15 mouse cellular contexts compared by ENCODE assay signal in genomic region chr2:164906071-164906470, GRCm38 (mm10). TPM values are rescaled to one million over a fixed set of nuclear protein-coding genes. Genes with fewer than 3 reads are reported as not detected.
A peak's percentile ranks its signal among the peaks of the same experiment; 100 is the strongest.
DNase-seq lines count a peak whose midpoint lies in the region; ATAC-seq and TF ChIP-seq lines count a peak whose summit lies in the region.
"Had no signal": no experiment of that assay in that cellular context is flagged by ENCODE, and none has a peak within 500 bp of the region (broad histone marks: within the 10 kb centered on the region; RNA-seq: fewer than 3 reads in every experiment).

No protein-coding gene starts in this region.

- intact Hi-C loops in heart, postnatal 10 days (cut with DNase I): no loop called here

- peak; percentile 90 for DNase-seq in heart, adult 11 months
- no peak for DNase-seq in heart, postnatal 10 days
- DNase-seq in liver, postnatal 0 days: no peak
- no peak for DNase-seq in liver, embryonic 11.5 days (ENCODE audit: low spot score)
- DNase-seq in ES-CJ7 (ENCODE audit: low read depth, low spot score): peak; percentile 63
- DNase-seq in naive thymus-derived CD4-positive, alpha-beta T cell, adult 2 months (ENCODE audit: low read depth): peak; percentile 43
- DNase-seq in urinary bladder, postnatal 4 days (ENCODE audit: low spot score in 2 of 2): no peak
- DNase-seq in heart, adult 9 months (ENCODE audit: low spot score in 2 of 2): no peak
- DNase-seq: cerebellum, adult 9-10 months; retina, postnatal 1 day; thymus, adult 18-20 months had no signal

- H3K9ac ChIP-seq in liver, postnatal 0 days (replicated peaks): no peak overlapping the region
- H3K9ac ChIP-seq in liver, embryonic 11.5 days (ENCODE audit: low read depth, low read length): no peak overlapping the region
- H3K9ac ChIP-seq: midbrain, embryonic 13.5 days; neural tube, embryonic 13.5 days had no signal

- peaks cover 77% of the 10 kb centered on the region for H3K36me3 ChIP-seq in liver, postnatal 0 days (replicated peaks; ENCODE audit: insufficient read depth, low read length)
- H3K36me3 ChIP-seq in liver, embryonic 11.5 days (ENCODE audit: control insufficient read depth, insufficient read depth, low read length): peaks cover 69% of the 10 kb centered on the region

- 95% methylated on average over 4 of the region's 4 CpGs for WGBS in liver, postnatal 0 days (ENCODE audit: insufficient replicate concordance)
- 98% methylated on average over 4 of the region's 4 CpGs for WGBS in liver, embryonic 11.5 days

- H3K4me1 ChIP-seq in liver, postnatal 0 days (ENCODE audit: insufficient read depth): peaks cover 15% of the 10 kb centered on the region
- H3K4me1 ChIP-seq in liver, embryonic 11.5 days (replicated peaks; ENCODE audit: control insufficient read depth, insufficient read depth, low read length): peaks cover 14% of the 10 kb centered on the region

- no peak overlapping the region for H3K4me3 ChIP-seq in liver, postnatal 0 days (ENCODE audit: low read depth, low read length)
- no peak overlapping the region for H3K4me3 ChIP-seq in liver, embryonic 11.5 days (ENCODE audit: low read depth, low read length)
- H3K4me3 ChIP-seq: heart, embryonic 10.5 days; limb, embryonic 10.5 days; midbrain, embryonic 13.5 days; neural tube, embryonic 13.5 days had no signal

- TF ChIP-seq CTCF in liver, postnatal 0 days (IDR thresholded peaks at IDR 0.05; ENCODE audit: low read depth): peak; percentile 48

- no peak for TF ChIP-seq EP300 in liver, postnatal 0 days (IDR thresholded peaks at IDR 0.05; ENCODE audit: low read depth)

- H3K27ac ChIP-seq in liver, postnatal 0 days (ENCODE audit: low read depth): no peak overlapping the region
- no peak overlapping the region for H3K27ac ChIP-seq in liver, embryonic 11.5 days (ENCODE audit: low read depth, low read length)
- H3K27ac ChIP-seq: heart, embryonic 10.5 days; limb, embryonic 10.5 days; midbrain, embryonic 13.5 days; neural tube, embryonic 13.5 days had no signal

- ATAC-seq in liver, postnatal 0 days: no peak
- no peak for ATAC-seq in liver, embryonic 11.5 days (replicated peaks; ENCODE audit: low FRiP score)
- ATAC-seq: midbrain, embryonic 13.5 days had no signal

- peaks cover 4% of the 10 kb centered on the region; the same call in 1 of the 2 replicates for H3K9me3 ChIP-seq in liver, postnatal 0 days (ENCODE audit: low read length)
- H3K9me3 ChIP-seq in liver, embryonic 11.5 days (ENCODE audit: control insufficient read depth, low read length): peaks cover 5% of the 10 kb centered on the region
- H3K9me3 ChIP-seq: neural tube, embryonic 13.5 days had no signal

- no peaks in the 10 kb centered on the region for H3K27me3 ChIP-seq in liver, postnatal 0 days (ENCODE audit: insufficient read depth, low read length)
- no peaks in the 10 kb centered on the region for H3K27me3 ChIP-seq in liver, embryonic 11.5 days (replicated peaks; ENCODE audit: control insufficient read depth, insufficient read depth, low read length)
- H3K27me3 ChIP-seq: midbrain, embryonic 13.5 days; neural tube, embryonic 13.5 days had no signal

- H3K4me2 ChIP-seq in liver, postnatal 0 days (ENCODE audit: low read depth, low read length): no peak overlapping the region
- H3K4me2 ChIP-seq in liver, embryonic 11.5 days: no peak overlapping the region
- H3K4me2 ChIP-seq: midbrain, embryonic 13.5 days; neural tube, embryonic 13.5 days had no signal

RNA-seq across cellular contexts. Expression of gene Zfp335, which starts 5.5 kb away (rescaled TPM):
- total RNA-seq in heart, postnatal 10 days (2021): 10 to 100 TPM; 11.5 to 12.2 TPM
- polyA plus RNA-seq in liver, postnatal 0 days (2015; fragmentation: Nextera tagmentation; extraction: Ambion mirVana): 2.1 and 2.5 TPM in 2 replicates
- polyA plus RNA-seq in liver, embryonic 11.5 days (2014; fragmentation: Nextera tagmentation; extraction: Ambion mirVana): 15.0 TPM in 2 replicates

RNA-seq across cellular contexts. Expression of gene Pcif1, which starts 27.0 kb away (rescaled TPM):
- 10 to 100 TPM; 42.2 to 45.1 TPM for total RNA-seq in heart, postnatal 10 days (2021)
- polyA plus RNA-seq in liver, postnatal 0 days (2015; fragmentation: Nextera tagmentation; extraction: Ambion mirVana): 38.4 and 38.6 TPM in 2 replicates
- 63.9 and 67.5 TPM in 2 replicates for polyA plus RNA-seq in liver, embryonic 11.5 days (2014; fragmentation: Nextera tagmentation; extraction: Ambion mirVana)

RNA-seq across cellular contexts. Expression of gene Mmp9, which starts 34.5 kb away (rescaled TPM):
- total RNA-seq in heart, postnatal 10 days (2021): under 1 TPM; 0.47 to 0.89 TPM
- 15.8 and 17.2 TPM in 2 replicates for polyA plus RNA-seq in liver, postnatal 0 days (2015; fragmentation: Nextera tagmentation; extraction: Ambion mirVana)
- polyA plus RNA-seq in liver, embryonic 11.5 days (2014; fragmentation: Nextera tagmentation; extraction: Ambion mirVana): 0.66 and 1.9 TPM in 2 replicates

RNA-seq across cellular contexts. Expression of gene Pltp, which starts 48.6 kb away (rescaled TPM):
- total RNA-seq in heart, postnatal 10 days (2021): 10 to 100 TPM; 39.1 to 40.9 TPM
- polyA plus RNA-seq in liver, postnatal 0 days (2015; fragmentation: Nextera tagmentation; extraction: Ambion mirVana): 33.4 and 35.3 TPM in 2 replicates
- polyA plus RNA-seq in liver, embryonic 11.5 days (2014; fragmentation: Nextera tagmentation; extraction: Ambion mirVana): 9.9 and 10.7 TPM in 2 replicates

RNA-seq across cellular contexts. Expression of gene Slc12a5, which starts 54.5 kb away (rescaled TPM):
- total RNA-seq in heart, postnatal 10 days (2021): under 1 TPM; 0.72 to 0.79 TPM
- polyA plus RNA-seq in liver, postnatal 0 days (2015; fragmentation: Nextera tagmentation; extraction: Ambion mirVana): 0.39 and 0.60 TPM in 2 replicates
- 0.55 and 0.70 TPM in 2 replicates for polyA plus RNA-seq in liver, embryonic 11.5 days (2014; fragmentation: Nextera tagmentation; extraction: Ambion mirVana)

Comparison
In these comparisons a context has a peak if more than half of its experiments do, and no peak if none do; other contexts are left out.
1. DNase-seq: peak in heart, adult 11 months (single experiment), ES-CJ7 (single experiment) and naive thymus-derived CD4-positive, alpha-beta T cell, adult 2 months (single experiment); none in heart, postnatal 10 days (0 of 2), liver, postnatal 0 days (single experiment), liver, embryonic 11.5 days (single experiment), urinary bladder, postnatal 4 days (0 of 2) and heart, adult 9 months (0 of 2).